Mouse (Mus musculus): ENCODE measurements at regions not wholly inside any gene's neighbourhood (a gene's known extent, or its start where the extent isn't known, plus 50 kb on each side); places are given as distances from the start of the nearest gene placed in this dataset.

- in situ Hi-C loops (cut with MboI, MseI) = no loop called here
Measured at GRCm38 (mm10) chr5:4597471-4597870, 160.4 kb downstream of the Fzd1 start.

DNA sequence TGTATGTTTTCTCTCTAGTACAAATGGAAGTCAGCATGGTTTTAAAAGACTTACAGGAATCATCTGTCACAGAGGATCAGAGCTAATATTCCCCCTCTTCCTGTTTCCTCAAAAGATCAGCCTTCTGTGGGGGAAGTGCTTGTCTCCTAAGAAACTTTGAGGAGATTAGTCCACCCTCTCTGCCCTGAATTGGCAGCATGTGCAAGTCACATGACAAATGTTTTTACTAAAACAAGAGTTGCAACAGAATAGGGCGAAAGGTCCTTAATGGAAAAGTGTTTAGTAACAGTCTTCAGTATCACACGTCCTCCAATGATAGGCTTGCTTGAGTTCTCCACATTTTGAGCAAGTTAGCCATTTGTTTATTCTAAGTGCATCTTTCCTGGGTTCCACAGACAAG, 162.8 kb downstream of the Fzd1 start:
- in situ Hi-C loops (cut with MboI, MseI) = no loop called here

- in situ Hi-C loops (cut with MboI, MseI) = no loop called here
Measured at GRCm38 (mm10) chr5:4594562-4594961, 163.3 kb downstream of the Fzd1 start.

DNA sequence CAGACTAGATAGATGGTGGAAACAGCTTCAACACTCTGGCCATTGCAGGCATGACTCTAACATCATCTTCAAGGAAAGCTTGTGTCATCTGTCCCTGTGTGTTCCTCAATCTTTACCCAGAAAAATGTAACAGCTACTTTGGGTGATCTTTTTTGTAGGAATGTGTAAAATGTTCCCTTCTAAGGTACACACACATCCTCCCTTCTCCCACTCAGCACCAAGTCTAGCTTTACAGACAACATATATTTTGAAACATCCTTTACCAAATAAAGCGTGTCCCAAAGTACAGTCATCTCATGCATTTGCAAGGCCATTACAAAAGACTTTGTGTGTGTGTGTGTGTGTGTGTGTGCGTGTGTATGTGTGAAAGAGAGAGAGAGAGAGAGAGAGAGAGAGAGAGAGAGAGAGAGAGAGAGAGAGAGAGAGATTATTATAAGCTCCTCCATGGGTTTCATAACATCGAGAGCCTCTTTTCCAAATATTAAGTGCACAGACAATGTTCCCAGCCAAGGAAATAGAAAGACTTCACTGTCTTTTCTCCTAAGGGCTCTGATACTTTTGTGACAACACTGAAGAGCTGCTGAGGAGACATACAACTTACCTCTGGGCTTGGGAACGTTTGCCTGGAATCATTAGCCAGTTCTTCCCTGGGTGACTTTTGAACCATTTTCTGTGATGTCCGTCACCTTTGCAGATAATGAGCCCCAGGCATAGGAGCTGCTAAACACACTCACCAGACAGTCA, 164.0 kb downstream of the Fzd1 start:
- in situ Hi-C loops (cut with MboI, MseI) = no loop called here

DNA sequence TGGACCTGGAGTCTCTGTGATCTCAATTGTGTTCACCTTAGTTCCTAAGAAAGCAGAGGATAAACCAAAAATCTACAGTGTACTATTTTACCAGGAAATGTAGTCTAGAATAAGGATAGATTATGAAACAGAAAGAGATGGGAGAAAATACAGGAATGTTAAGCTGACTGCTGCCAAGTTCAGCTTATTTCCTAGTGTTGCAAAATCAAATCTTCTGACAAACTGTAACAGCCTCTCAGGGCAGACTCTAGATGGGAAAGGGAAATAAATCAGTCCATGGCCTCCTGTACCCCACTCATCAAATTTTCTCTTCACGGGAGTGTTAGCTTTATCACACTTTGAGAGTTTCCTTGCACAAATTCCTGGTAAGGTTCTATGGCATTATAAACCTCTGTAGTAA, 166.1 kb downstream of the Fzd1 start:
- in situ Hi-C loops (cut with MboI, MseI) = no loop called here

DNA sequence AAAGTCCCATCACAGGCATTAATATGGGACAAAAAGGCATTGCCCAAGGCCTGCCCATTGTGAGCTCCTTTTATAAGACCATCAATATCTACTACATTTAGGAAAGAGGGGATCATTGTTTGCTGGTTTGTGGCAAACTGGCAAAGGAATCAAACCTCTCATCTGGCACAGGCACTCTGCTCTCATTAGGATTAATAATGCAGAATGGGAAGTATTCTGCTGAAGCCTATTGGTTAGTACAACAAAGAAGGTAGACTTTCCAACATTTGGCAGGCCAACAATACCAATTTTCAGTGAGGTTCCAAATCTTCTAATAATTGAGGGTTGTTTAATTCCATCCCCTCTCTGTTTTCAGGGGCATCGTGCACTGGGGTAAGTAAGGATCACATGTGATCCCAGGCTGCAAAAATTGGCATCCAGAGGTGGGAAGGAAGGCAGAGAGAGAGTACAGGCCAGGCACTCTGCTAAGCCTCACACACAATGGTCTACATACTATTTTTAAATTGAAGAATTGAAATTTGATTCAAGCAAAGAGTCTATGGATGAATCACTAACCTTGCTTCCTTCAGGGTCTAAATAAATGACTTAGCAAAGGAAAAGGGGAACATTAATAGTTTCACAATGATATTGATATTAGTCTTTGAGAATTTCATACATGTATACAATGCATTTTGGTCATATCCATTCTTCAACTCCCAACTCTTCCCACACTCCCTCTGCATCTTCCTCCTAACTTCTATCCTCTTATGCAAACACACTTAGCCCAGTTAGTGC, 174.9 kb downstream of the Fzd1 start:
- in situ Hi-C loops (cut with MboI, MseI) = loop anchor here (5.0 kb wide), 1 partner anchor 1149 kb away; no protein-coding TSS in a partner anchor

DNA sequence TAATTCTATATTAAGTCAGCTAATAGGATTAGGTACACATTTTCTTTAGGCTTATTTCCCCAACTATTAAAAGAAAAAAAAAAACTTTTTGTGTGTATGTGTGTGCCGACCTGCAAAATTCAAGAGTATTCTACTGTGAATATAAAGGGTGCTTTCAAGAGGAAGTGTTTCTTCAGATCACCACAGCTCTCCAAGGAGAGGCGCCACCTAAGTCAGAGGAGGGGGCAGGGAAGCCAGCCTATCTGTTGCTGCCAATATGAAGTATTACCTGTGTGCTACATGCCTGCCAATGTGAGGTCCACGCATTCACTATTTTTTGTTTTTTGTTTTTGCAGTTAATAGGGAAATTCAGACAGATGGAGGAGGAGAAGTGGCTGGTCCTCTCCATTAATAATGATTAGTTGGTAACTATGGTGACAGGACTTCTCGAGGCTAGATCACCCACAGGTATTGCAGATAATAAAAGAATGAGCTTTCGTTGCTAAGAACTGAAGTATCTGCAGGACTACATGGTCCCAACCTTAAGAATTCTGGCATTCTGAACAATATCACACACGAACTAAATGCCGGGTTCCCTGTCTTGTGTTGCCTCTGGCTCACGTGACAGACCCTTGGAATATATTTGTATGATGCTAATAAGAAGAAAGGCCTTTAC, 177.5 kb downstream of the Fzd1 start:
- in situ Hi-C loops (cut with MboI, MseI) = loop anchor here (5.0 kb wide), 1 partner anchor 1152 kb away; no protein-coding TSS in a partner anchor

DNA sequence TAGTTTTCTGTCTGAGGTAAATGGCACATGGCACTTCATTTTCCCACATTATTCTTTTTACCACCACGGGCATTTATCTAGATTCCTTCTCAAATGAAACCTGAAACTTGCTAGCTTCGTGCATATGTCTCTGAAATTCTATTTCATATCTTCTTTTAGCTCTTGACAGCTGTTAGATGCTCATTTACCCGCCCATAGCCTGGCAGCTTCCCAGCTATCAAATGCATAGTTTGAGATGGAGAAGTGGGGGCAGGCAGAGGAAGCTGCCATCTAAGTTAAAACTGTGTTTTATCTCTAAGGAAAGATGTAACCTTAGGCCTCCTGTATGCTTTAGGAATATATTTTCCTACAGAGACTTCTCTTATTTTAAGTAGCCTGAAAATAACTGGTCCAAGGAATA, 179.0 kb downstream of the Fzd1 start:
- in situ Hi-C loops (cut with MboI, MseI) = no loop called here

GRCm38 (mm10) chr5:4577179-4577578, 180.7 kb downstream of the Fzd1 start:
- in situ Hi-C loops (cut with MboI, MseI) = no loop called here

DNA sequence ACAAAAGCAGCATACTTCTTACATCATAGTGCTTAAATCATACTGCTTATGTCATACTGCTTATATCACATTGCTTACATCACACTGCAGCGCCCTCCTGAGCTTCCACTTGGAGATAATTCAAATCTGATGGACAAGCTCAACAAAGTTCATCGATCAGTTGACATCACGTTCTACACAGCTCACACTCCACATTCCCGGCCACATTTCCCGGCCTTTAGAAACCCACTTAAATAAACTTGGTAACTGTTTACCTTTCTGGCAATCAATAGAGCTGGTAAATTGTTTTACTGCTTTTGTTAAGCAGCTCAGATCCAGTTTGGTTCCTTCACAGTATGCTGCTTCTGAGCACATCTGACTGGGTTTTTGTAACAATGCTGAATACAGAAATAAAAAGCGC, 194.0 kb downstream of the Fzd1 start:
- in situ Hi-C loops (cut with MboI, MseI) = no loop called here

- in situ Hi-C loops (cut with MboI, MseI) = no loop called here
Measured at GRCm38 (mm10) chr5:4561661-4562060, 196.2 kb downstream of the Fzd1 start.

DNA sequence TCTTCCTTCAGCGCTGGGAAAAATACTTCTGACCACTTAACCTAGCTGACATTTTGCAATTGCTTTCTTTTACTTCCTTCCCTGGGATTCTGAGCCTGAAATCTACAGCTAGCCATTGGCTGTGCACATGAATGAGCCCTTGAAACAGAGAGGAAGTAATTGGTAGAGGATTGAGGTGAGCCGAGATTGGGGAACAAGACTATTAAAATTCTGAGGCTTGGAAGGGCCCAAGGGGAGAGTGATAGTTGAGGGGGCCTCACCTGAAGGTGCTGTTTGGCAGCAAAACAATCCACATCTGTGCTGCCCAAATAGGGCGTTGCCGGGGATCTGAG, 196.7 kb downstream of the Fzd1 start:
- in situ Hi-C loops (cut with MboI, MseI) = no loop called here

DNA sequence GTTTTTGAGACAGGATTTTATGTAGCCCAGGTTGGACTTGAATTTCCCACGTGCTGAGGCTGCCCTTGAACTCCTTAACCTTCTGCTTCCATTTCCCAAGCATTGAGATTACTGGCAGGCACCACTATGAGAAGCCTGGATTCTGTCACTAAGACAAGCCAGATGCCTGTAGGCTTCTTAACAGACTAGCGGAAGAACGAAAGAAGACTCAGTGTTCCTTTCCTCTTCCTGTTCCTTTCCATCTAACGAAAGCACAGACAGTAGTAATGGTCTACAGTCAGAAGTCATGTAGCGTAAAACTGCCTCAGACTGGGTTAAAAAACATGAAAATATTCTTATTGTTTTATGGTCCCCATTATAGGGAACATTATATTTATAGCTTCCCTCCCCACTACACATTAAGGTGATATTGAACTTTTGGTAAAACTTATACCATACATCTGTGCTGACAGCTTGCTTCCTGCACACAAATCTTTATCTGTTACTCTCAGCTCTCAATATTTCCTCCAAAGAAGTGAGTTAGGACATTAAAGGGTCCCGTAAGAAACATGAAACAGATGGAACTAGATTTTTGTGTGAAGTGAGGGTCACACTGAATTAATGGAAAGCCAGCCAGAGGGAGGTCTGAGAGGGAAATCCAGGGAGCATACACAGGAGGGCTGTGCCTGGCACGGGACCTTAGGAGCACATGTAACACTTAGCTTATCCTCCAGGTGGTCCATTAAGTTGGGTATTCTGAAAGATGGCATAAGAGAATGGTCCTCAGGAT, 197.3 kb downstream of the Fzd1 start:
- in situ Hi-C loops (cut with MboI, MseI) = no loop called here

GRCm38 (mm10) chr5:4554972-4555371, 202.9 kb downstream of the Fzd1 start:
- in situ Hi-C loops (cut with MboI, MseI) = no loop called here

- in situ Hi-C loops (cut with MboI, MseI) = no loop called here
Measured at GRCm38 (mm10) chr5:4538572-4538971, 219.3 kb downstream of the Fzd1 start.

DNA sequence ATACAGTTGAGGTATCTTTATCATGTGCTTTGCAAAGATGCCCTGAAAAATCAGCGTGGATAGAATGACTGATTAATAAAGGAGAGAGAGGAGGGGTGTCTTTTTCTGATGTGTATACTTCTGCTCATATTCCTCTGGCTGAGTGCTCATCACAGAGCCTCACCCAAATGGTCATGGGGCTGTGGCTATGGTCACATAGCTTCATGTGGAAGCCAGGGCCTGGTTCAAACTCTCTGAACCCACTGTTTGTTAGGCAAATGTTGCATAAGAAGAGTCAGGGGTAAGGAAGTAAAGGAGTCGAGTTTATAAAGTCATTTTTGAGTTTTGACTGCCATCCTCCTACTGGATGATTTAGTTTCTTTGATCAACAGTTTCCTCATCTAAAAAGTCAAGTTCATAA, 221.0 kb downstream of the Fzd1 start:
- in situ Hi-C loops (cut with MboI, MseI) = no loop called here

- in situ Hi-C loops (cut with MboI, MseI) = no loop called here
Measured at GRCm38 (mm10) chr5:4535951-4536350, 221.9 kb downstream of the Fzd1 start.

DNA sequence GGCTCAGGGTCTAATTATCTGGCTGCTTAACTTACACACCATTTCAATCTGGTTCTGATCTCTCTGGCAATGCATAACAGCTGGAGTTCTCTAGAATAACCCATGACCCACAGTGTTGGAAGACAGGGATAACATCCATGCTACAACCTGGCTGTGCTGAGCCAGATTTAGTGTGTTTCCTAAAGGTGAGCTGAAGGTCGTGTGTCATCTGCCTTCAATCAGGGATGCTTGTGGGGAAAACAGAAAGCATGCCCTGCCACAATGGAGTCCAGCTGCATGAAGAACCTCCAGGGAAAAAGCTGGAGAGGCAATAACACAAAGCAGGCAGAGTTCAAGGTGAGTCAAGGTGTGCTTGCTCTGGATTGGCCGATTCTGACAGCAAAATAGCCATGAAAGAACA, 223.3 kb downstream of the Fzd1 start:
- in situ Hi-C loops (cut with MboI, MseI) = no loop called here

DNA sequence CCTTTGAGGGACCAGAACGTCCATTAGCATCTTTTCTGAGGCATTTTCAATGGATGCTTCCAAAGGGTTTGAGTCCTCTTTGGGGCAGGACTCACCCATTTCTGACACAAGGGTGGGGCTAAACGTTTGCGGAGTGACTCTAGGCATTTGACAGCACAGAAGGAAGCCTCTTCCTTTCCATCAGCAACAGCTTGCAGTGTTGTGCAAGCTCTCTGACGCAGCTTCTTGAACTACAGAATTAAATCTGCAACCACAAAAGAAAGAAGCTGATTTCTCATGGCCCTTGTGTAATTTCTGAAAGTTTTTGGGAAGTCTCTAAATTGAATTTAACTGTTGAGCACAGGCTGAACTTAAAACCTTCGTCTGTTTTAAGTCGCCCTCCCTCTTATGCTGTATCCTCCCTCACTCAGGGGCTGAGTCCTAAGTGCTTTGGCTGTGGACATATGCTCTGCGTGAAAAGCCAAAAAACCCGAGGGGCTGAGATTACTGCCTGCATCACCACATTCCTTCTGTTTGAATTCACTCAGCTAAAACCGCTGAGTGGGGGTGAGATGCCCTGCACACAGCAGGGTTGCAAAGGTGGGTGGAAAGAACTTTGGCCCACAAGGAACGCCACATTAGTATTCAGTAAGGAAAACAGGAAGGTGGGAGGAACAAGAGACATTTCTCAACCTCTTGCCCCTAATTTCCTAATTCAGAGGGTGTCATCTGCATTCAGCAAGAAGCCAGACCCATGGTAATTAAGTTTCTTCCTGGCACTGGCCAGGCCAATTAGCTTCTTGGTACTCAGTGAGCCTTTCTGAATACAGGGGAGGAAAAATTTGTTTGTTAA, 227.4 kb downstream of the Fzd1 start:
- in situ Hi-C loops (cut with MboI, MseI) = no loop called here

DNA sequence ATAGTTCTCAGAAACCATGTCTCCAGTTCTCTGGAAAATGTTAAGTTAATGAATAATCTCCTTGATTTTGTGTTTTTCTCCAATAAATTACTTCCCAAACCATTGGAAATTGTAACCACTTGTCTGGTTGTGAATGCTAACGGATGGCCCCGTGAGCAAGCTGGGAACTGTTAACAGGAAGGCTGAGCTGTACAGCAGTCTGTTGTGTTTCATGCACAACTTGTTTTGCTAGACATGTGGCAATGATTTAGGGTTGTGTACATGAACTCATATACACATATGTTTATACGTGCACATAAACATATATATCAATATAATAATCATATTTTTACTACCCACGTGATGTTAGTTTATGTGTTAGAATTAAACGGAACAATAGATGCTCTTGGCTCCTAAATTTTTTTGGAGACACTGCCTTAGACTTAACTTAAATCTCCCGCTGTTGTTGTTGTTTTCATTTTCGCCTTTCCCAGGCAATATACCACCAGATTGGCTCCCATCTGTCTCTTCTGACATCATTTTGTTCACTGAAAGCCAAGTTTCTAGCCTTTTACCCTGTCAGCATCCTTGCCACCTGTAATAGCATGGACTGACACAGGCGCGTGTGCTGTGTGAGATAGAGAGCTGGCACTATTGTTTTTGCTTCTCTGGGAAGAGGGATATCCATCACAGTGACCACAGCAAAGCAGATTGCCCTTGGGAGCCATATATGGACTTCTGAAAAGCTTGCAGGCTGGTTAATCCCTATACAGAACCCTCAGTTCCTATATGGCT, 231.6 kb downstream of the Fzd1 start:
- in situ Hi-C loops (cut with MboI, MseI) = no loop called here
